Mouse (Mus musculus) R1 (cell line): ENCODE data around the gene Smyd3.
A peak's percentile ranks its signal among the peaks of the same experiment; 100 is the strongest.

Source experiments
- DNase-seq: peaks from one replicate; pipeline ENCODE4 v3.0.0-alpha.2; 2018; ENCODE audit warnings: low read depth, low spot score

Smyd3 gene

GRCm38 (mm10) chr1:179032947-179033346 lies 484.9 kb downstream of the Smyd3 start:
- no peak for DNase-seq

GRCm38 (mm10) chr1:179031581-179031980 lies 486.3 kb downstream of the Smyd3 start:
- DNase-seq = no peak

GRCm38 (mm10) chr1:179026614-179027013 lies 491.2 kb downstream of the Smyd3 start:
- DNase-seq = no peak

- DNase-seq = no peak
These were observed 492.7 kb downstream of the Smyd3 start for GRCm38 (mm10) chr1:179025169-179025568.

GRCm38 (mm10) chr1:179023486-179023885 lies 494.4 kb downstream of the Smyd3 start:
- DNase-seq = no peak

- no peak for DNase-seq
These were observed 500.4 kb downstream of the Smyd3 start for GRCm38 (mm10) chr1:179017428-179017827.

- no peak for DNase-seq
These were observed 504.8 kb downstream of the Smyd3 start for GRCm38 (mm10) chr1:179013021-179013420.

- no peak for DNase-seq
These were observed 505.6 kb downstream of the Smyd3 start for GRCm38 (mm10) chr1:179012273-179012672.

GRCm38 (mm10) chr1:179010756-179011155 lies 507.1 kb downstream of the Smyd3 start:
- DNase-seq = no peak

GRCm38 (mm10) chr1:179009911-179010310 lies 507.9 kb downstream of the Smyd3 start:
- no peak for DNase-seq

GRCm38 (mm10) chr1:179004133-179004866 lies 513.5 kb downstream of the Smyd3 start:
- DNase-seq = no peak

GRCm38 (mm10) chr1:179003406-179004132 lies 514.3 kb downstream of the Smyd3 start:
- DNase-seq = no peak

- no peak for DNase-seq
These were observed 517.8 kb downstream of the Smyd3 start for GRCm38 (mm10) chr1:178999876-179000528.

GRCm38 (mm10) chr1:178997870-178998269 lies 520.0 kb downstream of the Smyd3 start:
- DNase-seq = no peak

- DNase-seq = no peak
These were observed 523.6 kb downstream of the Smyd3 start for GRCm38 (mm10) chr1:178994263-178994662.

- no peak for DNase-seq
These were observed 525.3 kb downstream of the Smyd3 start for GRCm38 (mm10) chr1:178992503-178992902.

GRCm38 (mm10) chr1:178991470-178991869 lies 526.4 kb downstream of the Smyd3 start:
- DNase-seq = no peak

- DNase-seq = no peak
These were observed 526.8 kb downstream of the Smyd3 start for GRCm38 (mm10) chr1:178991045-178991444.

- DNase-seq = no peak
These were observed 528.4 kb downstream of the Smyd3 start for GRCm38 (mm10) chr1:178989485-178989884.

- no peak for DNase-seq
These were observed 529.7 kb downstream of the Smyd3 start for GRCm38 (mm10) chr1:178988176-178988575.

GRCm38 (mm10) chr1:178981641-178982040 lies 536.2 kb downstream of the Smyd3 start:
- DNase-seq = no peak

GRCm38 (mm10) chr1:178980185-178980584 lies 537.7 kb downstream of the Smyd3 start:
- DNase-seq = peak; percentile 15
